Mouse (Mus musculus) B cell, adult (primary cell): ENCODE results near the gene Stk38. TPM values are rescaled to one million over a fixed set of nuclear protein-coding genes. Genes with fewer than 3 reads are reported as not detected.

Experiments used
- total RNA-seq: library from RNA; stranded (reverse); gene quantifications from 4 replicates; pipeline ENCODE4 v1.2.4, GENCODE M21; 2023; ENCODE audit not compliant: inconsistent age

Stk38 gene
- 156 to 170 TPM (median 168 TPM) in 4 replicates for total RNA-seq

GRCm38 (mm10) chr17:29007641-29008325 lies at the start of gene Stk38:
Stk38 (minus strand) TSS chr17:29007995.

GRCm38 (mm10) chr17:29032274-29033069 lies 24.7 kb upstream of the Stk38 start, which contains the start of gene Srsf3:
Srsf3 (plus strand) TSS chr17:29032628.

GRCm38 (mm10) chr17:28951831-28952799 lies 55.7 kb downstream of the Stk38 start, which contains the start of gene Kctd20:
Kctd20 (plus strand) TSS chr17:28951950.

GRCm38 (mm10) chr17:28943740-28944139 lies 64.1 kb downstream of the Stk38 start, which contains the start of gene Pxt1:
Pxt1 (minus strand) TSS chr17:28943840.

Other genes with a start within 250 kb of the Stk38 start
- 0.19 TPM in 1 of 4 replicates, not detected in the others for gene Mapk13, start 238.7 kb downstream of the Stk38 start, total RNA-seq
- 60.5 to 72.5 TPM (median 66.7 TPM) in 4 replicates for gene Brpf3, start 206.9 kb downstream of the Stk38 start, total RNA-seq
- not detected in 4 replicates for gene Pnpla1, start 149.6 kb downstream of the Stk38 start, total RNA-seq
- 0.10 to 0.21 TPM (median 0.15 TPM) in 4 replicates for gene 4930539E08Rik, start 92.7 kb downstream of the Stk38 start, total RNA-seq
- gene Pxt1, start 64.2 kb downstream of the Stk38 start, total RNA-seq: not detected in 4 replicates
- gene Kctd20, start 56.0 kb downstream of the Stk38 start, total RNA-seq: 78.3 to 82.9 TPM (median 80.2 TPM) in 4 replicates
- gene Srsf3, start 24.6 kb upstream of the Stk38 start, total RNA-seq: 519 to 550 TPM (median 532 TPM) in 4 replicates
- 2.7 to 4.3 TPM (median 3.6 TPM) in 4 replicates for gene Cdkn1a, start 83.0 kb upstream of the Stk38 start, total RNA-seq
- 0.27 to 1.1 TPM (median 0.64 TPM) in 4 replicates for gene Rab44, start 106.2 kb upstream of the Stk38 start, total RNA-seq
- gene Cpne5, start 230.2 kb upstream of the Stk38 start, total RNA-seq: 1.5 to 2.7 TPM (median 2.0 TPM) in 4 replicates